Mouse (Mus musculus): Measurements from ENCODE around the gene Canx. TPM values are rescaled to one million over a fixed set of nuclear protein-coding genes. Genes with fewer than 3 reads are reported as not detected.

Canx gene
- total and polyA plus RNA-seq, 2 experiments from 2014 or later: 120 to 159 TPM

- Histone ChIP-seq H3K27me3 (ENCODE audit: control insufficient read depth, insufficient read depth, low read length) (no peaks in the 10 kb centered on the region), H3K36me3 (replicated peaks; ENCODE audit: control insufficient read depth, insufficient read depth, low read length) (peaks cover 21% of the 10 kb centered on the region), H3K27ac (ENCODE audit: low read depth) (peak overlapping the region; percentile 26; the same call in 1 of the 2 replicates), H3K4me1 (ENCODE audit: control insufficient read depth, insufficient read depth) (no peaks in the 10 kb centered on the region), H3K9ac (replicated peaks; ENCODE audit: low read depth, low read length) (no peak overlapping the region), H3K4me3 (ENCODE audit: low read depth, low read length) (no peak overlapping the region), H3K4me2 (ENCODE audit: low read depth, low read length) (no peak overlapping the region), H3K9me3 (replicated peaks; ENCODE audit: control insufficient read depth, low read length) (no peaks in the 10 kb centered on the region)
- no peak for DNase-seq (ENCODE audit: low spot score)
- TF ChIP-seq EP300 (IDR thresholded peaks at IDR 0.05; ENCODE audit: low read depth): no peak
- ATAC-seq (ENCODE audit: insufficient read depth, low read depth): peak; percentile 14; the same call in 1 of the 2 replicates
- 59% methylated on average over 11 of the region's 11 CpGs for WGBS
Observed at GRCm38 (mm10) chr11:50252684-50253265, 72.7 kb downstream of the Canx start.

- DNase-seq (ENCODE audit: low spot score): no peak
- peak overlapping the region; percentile 26; the same call in 1 of the 2 replicates for H3K27ac ChIP-seq (ENCODE audit: low read depth)
Observed at GRCm38 (mm10) chr11:50252166-50252565, 73.3 kb downstream of the Canx start.

GRCm38 (mm10) chr11:50248473-50249171 is 76.9 kb downstream of the Canx start:
- H3K4me2 ChIP-seq (ENCODE audit: low read depth, low read length): no peak overlapping the region
- TF ChIP-seq EP300 (IDR thresholded peaks at IDR 0.05; ENCODE audit: low read depth) (no peak), CTCF (IDR thresholded peaks at IDR 0.05; ENCODE audit: low read depth) (no peak)
- no peak for DNase-seq (ENCODE audit: low spot score)
- H3K4me1 ChIP-seq (ENCODE audit: control insufficient read depth, insufficient read depth): no peaks in the 10 kb centered on the region
- no peaks in the 10 kb centered on the region for H3K36me3 ChIP-seq (replicated peaks; ENCODE audit: control insufficient read depth, insufficient read depth, low read length)
- no peak overlapping the region for H3K27ac ChIP-seq (ENCODE audit: low read depth)
- no peak overlapping the region for H3K9ac ChIP-seq (replicated peaks; ENCODE audit: low read depth, low read length)
- H3K27me3 ChIP-seq (ENCODE audit: control insufficient read depth, insufficient read depth, low read length): no peaks in the 10 kb centered on the region
- H3K9me3 ChIP-seq (replicated peaks; ENCODE audit: control insufficient read depth, low read length): no peaks in the 10 kb centered on the region
- ATAC-seq (ENCODE audit: insufficient read depth, low read depth): no peak
- WGBS: 68% methylated on average over 7 of the region's 7 CpGs
- no peak overlapping the region for H3K4me3 ChIP-seq (ENCODE audit: low read depth, low read length)

More at GRCm38 (mm10) chr11:50252166-50252565, 73.3 kb downstream of the Canx start:
- Histone ChIP-seq H3K4me3 (ENCODE audit: low read depth, low read length) (no peak overlapping the region), H3K36me3 (replicated peaks; ENCODE audit: control insufficient read depth, insufficient read depth, low read length) (peaks cover 15% of the 10 kb centered on the region), H3K4me1 (ENCODE audit: control insufficient read depth, insufficient read depth) (no peaks in the 10 kb centered on the region), H3K9ac (replicated peaks; ENCODE audit: low read depth, low read length) (no peak overlapping the region), H3K9me3 (replicated peaks; ENCODE audit: control insufficient read depth, low read length) (no peaks in the 10 kb centered on the region), H3K4me2 (ENCODE audit: low read depth, low read length) (no peak overlapping the region), H3K27me3 (ENCODE audit: control insufficient read depth, insufficient read depth, low read length) (no peaks in the 10 kb centered on the region)
- peak; percentile 65; the same call in 1 of the 2 replicates for ATAC-seq (ENCODE audit: insufficient read depth, low read depth)
- TF ChIP-seq EP300 (IDR thresholded peaks at IDR 0.05; ENCODE audit: low read depth) (no peak), CTCF (IDR thresholded peaks at IDR 0.05; ENCODE audit: low read depth) (no peak)
- 56% methylated on average over 3 of the region's 3 CpGs for WGBS

- TF ChIP-seq EP300 (IDR thresholded peaks at IDR 0.05; ENCODE audit: low read depth): no peak
- TF ChIP-seq CTCF (IDR thresholded peaks at IDR 0.05; ENCODE audit: low read depth): no peak
- Histone ChIP-seq H3K9me3 (replicated peaks; ENCODE audit: control insufficient read depth, low read length) (no peaks in the 10 kb centered on the region), H3K27me3 (ENCODE audit: control insufficient read depth, insufficient read depth, low read length) (no peaks in the 10 kb centered on the region), H3K27ac (ENCODE audit: low read depth) (no peak overlapping the region), H3K36me3 (replicated peaks; ENCODE audit: control insufficient read depth, insufficient read depth, low read length) (no peaks in the 10 kb centered on the region), H3K4me1 (ENCODE audit: control insufficient read depth, insufficient read depth) (no peaks in the 10 kb centered on the region), H3K4me2 (ENCODE audit: low read depth, low read length) (no peak overlapping the region), H3K9ac (replicated peaks; ENCODE audit: low read depth, low read length) (no peak overlapping the region), H3K4me3 (ENCODE audit: low read depth, low read length) (no peak overlapping the region)
- no peak for ATAC-seq (ENCODE audit: insufficient read depth, low read depth)
- DNase-seq (ENCODE audit: low spot score): no peak
- WGBS: 76% methylated on average over 5 of the region's 5 CpGs
Observed at GRCm38 (mm10) chr11:50245269-50245668, 80.2 kb downstream of the Canx start.

MicroRNAs within 50 kb of the gene (microRNA counts, 519-probe panel; counts per million panel counts)
- microRNA mmu-miR-804: 2,436 counts per million, percentile 27 among the panel's probes with 10 or more counts

Small RNA genes within 50 kb of the gene (microRNA-seq; reads per million reads assigned to microRNA genes)
- not detected for gene Mir804

Other genes with a start within 250 kb of the Canx start
- gene Tbc1d9b, start 194.3 kb downstream of the Canx start, total RNA-seq (2014; rRNA removed; ENCODE audit: low replicate concordance): 37.6 and 49.0 TPM in 2 replicates
- 18.2 and 18.4 TPM in 2 replicates for gene Tbc1d9b, start 194.3 kb downstream of the Canx start, polyA plus RNA-seq (2015; fragmentation: Nextera tagmentation; extraction: Ambion mirVana)
- 6.3 and 18.6 TPM in 2 replicates for gene Mrnip, start 151.2 kb downstream of the Canx start, total RNA-seq (2014; rRNA removed; ENCODE audit: low replicate concordance)
- gene Mrnip, start 151.2 kb downstream of the Canx start, polyA plus RNA-seq (2015; fragmentation: Nextera tagmentation; extraction: Ambion mirVana): 7.7 and 7.9 TPM in 2 replicates
- 236 and 249 TPM in 2 replicates for gene Sqstm1, start 114.8 kb downstream of the Canx start, total RNA-seq (2014; rRNA removed; ENCODE audit: low replicate concordance)
- 244 and 267 TPM in 2 replicates for gene Sqstm1, start 114.8 kb downstream of the Canx start, polyA plus RNA-seq (2015; fragmentation: Nextera tagmentation; extraction: Ambion mirVana)
- 69.2 and 90.6 TPM in 2 replicates for gene Mgat4b, start 114.8 kb downstream of the Canx start, total RNA-seq (2014; rRNA removed; ENCODE audit: low replicate concordance)
- gene Mgat4b, start 114.8 kb downstream of the Canx start, polyA plus RNA-seq (2015; fragmentation: Nextera tagmentation; extraction: Ambion mirVana): 39.4 and 39.6 TPM in 2 replicates
- gene Ltc4s, start 87.1 kb downstream of the Canx start, total RNA-seq (2014; rRNA removed; ENCODE audit: low replicate concordance): 5.1 TPM in 1 of 2 replicates, not detected in the other
- 2.2 TPM in 2 replicates for gene Ltc4s, start 87.1 kb downstream of the Canx start, polyA plus RNA-seq (2015; fragmentation: Nextera tagmentation; extraction: Ambion mirVana)
- gene Maml1, start 33.4 kb downstream of the Canx start, total RNA-seq (2014; rRNA removed; ENCODE audit: low replicate concordance): 10.4 and 18.2 TPM in 2 replicates
- gene Maml1, start 33.4 kb downstream of the Canx start, polyA plus RNA-seq (2015; fragmentation: Nextera tagmentation; extraction: Ambion mirVana): 1.9 and 2.2 TPM in 2 replicates
- not detected in 2 replicates for gene Cby3, start 28.8 kb upstream of the Canx start, total RNA-seq (2014; rRNA removed; ENCODE audit: low replicate concordance)
- 0.18 TPM in 1 of 2 replicates, not detected in the other for gene Cby3, start 28.8 kb upstream of the Canx start, polyA plus RNA-seq (2015; fragmentation: Nextera tagmentation; extraction: Ambion mirVana)
- gene Hnrnph1, start 51.3 kb upstream of the Canx start, total RNA-seq (2014; rRNA removed; ENCODE audit: low replicate concordance): 75.1 and 76.4 TPM in 2 replicates
- gene Hnrnph1, start 51.3 kb upstream of the Canx start, polyA plus RNA-seq (2015; fragmentation: Nextera tagmentation; extraction: Ambion mirVana): 106 and 117 TPM in 2 replicates
- gene Rufy1, start 105.5 kb upstream of the Canx start, total RNA-seq (2014; rRNA removed; ENCODE audit: low replicate concordance): 22.8 and 24.9 TPM in 2 replicates
- 29.2 and 29.8 TPM in 2 replicates for gene Rufy1, start 105.5 kb upstream of the Canx start, polyA plus RNA-seq (2015; fragmentation: Nextera tagmentation; extraction: Ambion mirVana)